Mouse (Mus musculus): Measurements from ENCODE around the gene Rab5if.

DNA sequence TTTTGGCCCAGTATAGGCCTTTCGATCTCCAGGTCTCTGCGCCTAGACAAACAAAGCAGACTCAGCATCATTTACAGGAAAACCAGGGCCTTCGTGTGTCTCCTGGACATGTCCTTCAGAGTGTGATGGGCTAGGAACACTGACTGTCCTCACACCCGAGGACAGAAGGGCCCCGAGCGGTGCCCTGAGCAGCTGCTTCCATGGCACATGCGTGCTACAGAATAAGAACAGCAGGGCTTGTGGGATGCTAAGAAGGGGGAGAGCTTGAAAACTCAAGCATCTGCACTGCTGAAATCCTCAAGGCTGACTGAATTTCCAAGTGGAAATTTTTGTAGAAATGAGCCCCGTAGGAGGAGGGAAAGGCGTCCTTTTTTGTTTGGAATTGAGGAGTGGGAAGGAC is 34.1 kb downstream of the Rab5if start:
- TF ChIP-seq KAT2A (conservative IDR thresholded peaks at IDR 0.05; ENCODE audit: low read depth, low read length) (no peak), UBTF (IDR thresholded peaks at IDR 0.05; ENCODE audit: borderline replicate concordance, insufficient read depth, low read depth, low read length) (no peak), POLR2A (IDR thresholded peaks at IDR 0.05; ENCODE audit: control insufficient read depth in 1 of 2, insufficient read depth in 1 of 2, low read depth in 1 of 2, low read length in 2 of 2, poor library complexity in 1 of 2) (no peak), EP300 (IDR thresholded peaks at IDR 0.05; ENCODE audit: low read depth in 1 of 2, low read length in 2 of 2) (no peak), CTCF (IDR thresholded peaks at IDR 0.05 in 2 of 3, conservative IDR thresholded peaks at IDR 0.05 in 1 of 3; ENCODE audit: control insufficient read depth in 1 of 3, insufficient read depth in 1 of 3, low read depth in 2 of 3, low read length in 3 of 3, poor library complexity in 1 of 3, severe bottlenecking in 1 of 3) (no peak), TCF12 (IDR thresholded peaks at IDR 0.05; ENCODE audit: low read depth, low read length) (no peak), SIN3A (IDR thresholded peaks at IDR 0.05; ENCODE audit: low read length) (no peak), ELF1 (IDR thresholded peaks at IDR 0.05; ENCODE audit: low read depth, low read length) (no peak), MAX (IDR thresholded peaks at IDR 0.05; ENCODE audit: low read length) (no peak), GATA1 (IDR thresholded peaks at IDR 0.05; ENCODE audit: low read depth, low read length) (no peak), POLR2AphosphoS2 (IDR thresholded peaks at IDR 0.05; ENCODE audit: low read length) (no peak), CHD2 (IDR thresholded peaks at IDR 0.05; ENCODE audit: low read length) (no peak)

Data from MEL (cell line).